Mouse (Mus musculus): ENCODE data around the gene Pik3ap1.
"Not testable (repeated sequence)": the region's sequence is repeated elsewhere in the genome, so short reads cannot be mapped to it uniquely, and the experiment has no call there.

Gene Pik3ap1

GRCm38 (mm10) chr19:41384922-41385508 is at the start of gene Pik3ap1:
Gene Pik3ap1, minus strand, starts transcription at chr19:41385102.
- DNase-seq, result peak in 1 of 2 experiments; percentile 8

- not testable (repeated sequence) for DNase-seq
These were observed 46.7 kb upstream of the Pik3ap1 start for GRCm38 (mm10) chr19:41431512-41432164.

GRCm38 (mm10) chr19:41425927-41426772 is 41.2 kb upstream of the Pik3ap1 start:
- not testable (repeated sequence) for DNase-seq

GRCm38 (mm10) chr19:41421264-41421663 is 36.4 kb upstream of the Pik3ap1 start:
- DNase-seq, result no peak

GRCm38 (mm10) chr19:41418786-41419185 is 33.9 kb upstream of the Pik3ap1 start:
- DNase-seq, result no peak

- no peak for DNase-seq
These were observed 33.1 kb upstream of the Pik3ap1 start for GRCm38 (mm10) chr19:41417995-41418394.

GRCm38 (mm10) chr19:41416201-41416600 is 31.3 kb upstream of the Pik3ap1 start:
- DNase-seq, result no peak

GRCm38 (mm10) chr19:41402603-41403002 is 17.7 kb upstream of the Pik3ap1 start:
- DNase-seq, result no peak

- no peak for DNase-seq
These were observed 6.0 kb upstream of the Pik3ap1 start for GRCm38 (mm10) chr19:41390856-41391255.

GRCm38 (mm10) chr19:41389351-41389750 is 4.4 kb upstream of the Pik3ap1 start:
- DNase-seq, result peak in 1 of 2 experiments; percentile 10

- no peak for DNase-seq
These were observed 3.3 kb upstream of the Pik3ap1 start for GRCm38 (mm10) chr19:41388242-41388641.

GRCm38 (mm10) chr19:41387262-41387661 is 2.4 kb upstream of the Pik3ap1 start:
- no peak for DNase-seq

GRCm38 (mm10) chr19:41384406-41384851 is 473 bp downstream of the Pik3ap1 start:
- no peak for DNase-seq

GRCm38 (mm10) chr19:41382391-41382978 is 2.4 kb downstream of the Pik3ap1 start:
- DNase-seq, result no peak

- no peak for DNase-seq
These were observed 3.2 kb downstream of the Pik3ap1 start for GRCm38 (mm10) chr19:41381581-41382239.

GRCm38 (mm10) chr19:41379195-41379594 is 5.7 kb downstream of the Pik3ap1 start:
- DNase-seq, result no peak

GRCm38 (mm10) chr19:41375791-41376190 is 9.1 kb downstream of the Pik3ap1 start:
- peak; percentile 60 to 69 for DNase-seq

- DNase-seq, result peak in 1 of 2 experiments; percentile 10
These were observed 9.8 kb downstream of the Pik3ap1 start for GRCm38 (mm10) chr19:41375096-41375495.

GRCm38 (mm10) chr19:41374658-41375057 is 10.2 kb downstream of the Pik3ap1 start:
- no peak for DNase-seq

GRCm38 (mm10) chr19:41372322-41372721 is 12.6 kb downstream of the Pik3ap1 start:
- DNase-seq, result no peak

GRCm38 (mm10) chr19:41371373-41371772 is 13.5 kb downstream of the Pik3ap1 start:
- no peak for DNase-seq

Data from cerebellum, postnatal 36 days (tissue).